Mouse (Mus musculus) heart, adult 2 months (tissue): ENCODE results near the gene LTO1. TPM values are rescaled to one million over a fixed set of nuclear protein-coding genes. Genes with fewer than 3 reads are reported as not detected.
A peak's percentile ranks its signal among the peaks of the same experiment; 100 is the strongest.

ENCODE experiments used
- DNase-seq, 2 experiments: peaks; one replicate each; pipeline ENCODE4 v3.0.0; 2021
- H3K27ac ChIP-seq: fragments of 200-600 bp; 2 replicates; pipeline ENCODE4 v1.8.1; 2022
- H3K27me3 ChIP-seq: fragments of 200-500 bp; 2 replicates; pipeline ENCODE4 v1.6.1; 2012; ENCODE audit warnings: mild to moderate bottlenecking, low read length, inconsistent platforms, mixed read lengths; ENCODE audit not compliant: control insufficient read depth, insufficient read depth
- H3K36me3 ChIP-seq: fragments of 200-500 bp; 2 replicates; pipeline ENCODE4 v1.6.1; 2012; ENCODE audit warnings: low read length, inconsistent platforms; ENCODE audit not compliant: control insufficient read depth, insufficient read depth
- H3K4me1 ChIP-seq: fragments of 200-500 bp; 2 replicates; pipeline ENCODE4 v1.6.1; 2011; ENCODE audit warnings: low read length; ENCODE audit not compliant: control insufficient read depth, insufficient read depth
- H3K4me3 ChIP-seq: fragments of 200-600 bp; 2 replicates; pipeline ENCODE4 v1.8.1; 2022
- H3K79me2 ChIP-seq: fragments of 200-500 bp; replicated peaks from 2 replicates; pipeline ENCODE4 v1.6.1; 2012; ENCODE audit warnings: mild to moderate bottlenecking, inconsistent platforms, low read length, moderate library complexity, mixed read lengths; ENCODE audit not compliant: control insufficient read depth, insufficient read depth
- H3K9ac ChIP-seq: fragments of 200-500 bp; 2 replicates; pipeline ENCODE4 v1.6.1; 2012; ENCODE audit warnings: low read depth, mild to moderate bottlenecking, control low read depth, inconsistent platforms, low read length, mixed read lengths
- CTCF ChIP-seq: fragments of 200-600 bp; IDR thresholded peaks from 2 replicates; pipeline ENCODE4 v1.8.1; 2022; ENCODE audit warnings: antibody characterized with exemption, mild to moderate bottlenecking, moderate library complexity
- EP300 ChIP-seq: fragments of 200-500 bp; IDR thresholded peaks from 2 replicates; pipeline ENCODE4 v1.6.1; 2011; ENCODE audit warnings: low read depth, low read length, control low read depth; ENCODE audit not compliant: insufficient read depth
- POLR2A ChIP-seq: fragments of 200-500 bp; IDR thresholded peaks from 2 replicates; pipeline ENCODE4 v1.6.1; 2011; ENCODE audit warnings: mild to moderate bottlenecking, low read depth, low read length, control low read depth; ENCODE audit not compliant: insufficient read depth
- WGBS: fragments of 180-500 bp; shearing (Covaris S2); methylation state at CpG from one replicate; pipeline ENCODE4 v1.1.7; 2018; 5-methylcytosine and 5-hydroxymethylcytosine counted together
- intact Hi-C: fragments of 180-260 bp; cut with DNase I; formaldehyde crosslinking; loops from one replicate; pipeline ENCODE4 v1.15.1; 2025
- polyA plus RNA-seq: library from polyadenylated mRNA; depleted of rRNA; stranded (reverse); fragments of >200 nt; gene quantifications from 2 replicates; pipeline ENCODE4 v1.2.3, GENCODE M21; 2012
- total RNA-seq, 2 experiments: library from RNA; stranded (reverse); gene quantifications; 2 replicates each; pipeline ENCODE4 v1.2.3; 2021

LTO1 gene
- total and polyA plus RNA-seq, 3 experiments, result 12.1 to 13.1 (median 12.5) TPM

DNA sequence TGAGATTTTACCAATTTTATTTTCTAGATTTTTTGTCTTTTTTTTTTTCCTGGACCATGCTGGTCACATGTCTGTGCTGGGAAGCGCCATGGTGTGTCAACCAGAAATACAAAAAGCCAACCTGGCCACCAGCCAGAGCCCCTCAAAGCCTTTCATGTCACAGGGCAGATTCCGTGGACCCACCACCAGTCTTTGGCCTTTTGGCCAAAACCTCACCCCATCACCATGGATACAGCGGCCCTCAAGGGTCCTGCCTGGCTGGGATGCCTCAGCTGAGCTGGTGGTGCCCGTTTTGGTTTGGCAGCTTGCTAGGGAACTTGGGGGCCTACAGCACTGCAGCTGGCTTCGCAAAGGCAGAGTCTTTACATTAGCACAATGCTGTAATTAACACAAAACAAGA lies 15.0 kb downstream of the LTO1 start:
- peak in 1 of 2 experiments; percentile 14 for DNase-seq
- H3K4me3 ChIP-seq, result no peak overlapping the region
- H3K36me3 ChIP-seq, result no peaks in the 10 kb centered on the region
- no peak overlapping the region for H3K9ac ChIP-seq
- H3K27me3 ChIP-seq, result no peaks in the 10 kb centered on the region
- intact Hi-C loops, result no loop called here
- H3K4me1 ChIP-seq, result peaks cover 6% of the 10 kb centered on the region
- no peaks in the 10 kb centered on the region for H3K79me2 ChIP-seq
- TF ChIP-seq EP300, result no peak
- TF ChIP-seq CTCF, result no peak
- no peak for TF ChIP-seq POLR2A
- 80% methylated on average over 5 of the region's 5 CpGs for WGBS
- H3K27ac ChIP-seq, result no peak overlapping the region

DNA sequence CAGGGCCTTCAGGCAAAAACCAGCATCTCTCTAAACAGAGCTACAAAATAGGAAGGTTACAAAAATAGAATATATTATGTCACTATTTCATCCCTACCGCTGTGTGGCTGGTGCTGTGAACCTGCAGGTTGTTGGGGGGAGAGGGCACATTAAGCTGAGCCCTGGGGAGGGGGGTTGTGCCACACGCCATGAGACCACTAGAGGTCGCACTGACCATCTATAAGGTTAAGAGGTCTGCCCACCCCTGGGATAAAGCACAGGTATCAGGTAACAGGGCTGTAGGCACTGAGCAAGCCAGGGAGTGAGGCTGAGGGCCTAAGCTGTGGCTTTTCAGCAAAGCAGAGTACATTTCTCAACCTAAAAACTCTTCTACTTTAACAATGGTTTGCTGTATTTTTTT lies 16.9 kb downstream of the LTO1 start:
- Histone ChIP-seq H3K4me1 (peaks cover 6% of the 10 kb centered on the region), H3K79me2 (no peaks in the 10 kb centered on the region), H3K27me3 (no peaks in the 10 kb centered on the region), H3K36me3 (no peaks in the 10 kb centered on the region), H3K4me3 (no peak overlapping the region), H3K27ac (no peak overlapping the region), H3K9ac (no peak overlapping the region)
- TF ChIP-seq POLR2A (no peak), CTCF (peak; percentile 74), EP300 (no peak)
- intact Hi-C loops, result no loop called here
- WGBS, result 26% methylated on average over 3 of the region's 3 CpGs
- peak in 1 of 2 experiments; percentile 51 for DNase-seq

GRCm38 (mm10) chr7:144932389-144932937 lies 17.6 kb downstream of the LTO1 start:
- H3K36me3 ChIP-seq, result no peaks in the 10 kb centered on the region

DNA sequence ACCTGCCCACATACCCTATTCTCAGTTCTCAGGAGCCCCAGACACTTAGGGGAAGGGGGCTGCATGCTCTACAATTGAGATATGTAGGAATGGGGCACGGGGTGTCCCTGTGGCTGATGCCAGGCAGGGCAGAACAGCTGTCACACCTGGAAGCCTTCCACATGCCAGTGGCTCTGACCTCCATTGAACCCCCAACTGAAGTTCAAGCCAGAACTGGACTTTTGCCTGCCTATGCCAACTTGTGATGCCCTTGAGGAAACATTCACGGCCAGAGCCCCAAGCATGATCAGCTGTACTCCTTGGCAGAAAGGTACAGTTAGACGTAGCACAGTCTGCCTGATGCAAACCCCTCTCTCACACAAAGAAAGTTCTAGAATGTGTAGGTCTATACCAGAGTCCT lies 18.4 kb downstream of the LTO1 start:
- Histone ChIP-seq H3K4me3 (no peak overlapping the region), H3K27me3 (no peaks in the 10 kb centered on the region), H3K79me2 (no peaks in the 10 kb centered on the region), H3K36me3 (no peaks in the 10 kb centered on the region), H3K27ac (no peak overlapping the region), H3K9ac (no peak overlapping the region), H3K4me1 (peaks cover 1% of the 10 kb centered on the region)
- peak; percentile 25 to 56 for DNase-seq
- intact Hi-C loops, result no loop called here
- TF ChIP-seq CTCF, result no peak
- peak; percentile 75 for TF ChIP-seq EP300
- WGBS, result 44% methylated on average over 3 of the region's 3 CpGs

More at GRCm38 (mm10) chr7:144932389-144932937, 17.6 kb downstream of the LTO1 start:
- Histone ChIP-seq H3K4me3 (no peak overlapping the region), H3K27me3 (no peaks in the 10 kb centered on the region), H3K9ac (no peak overlapping the region), H3K27ac (no peak overlapping the region), H3K4me1 (peaks cover 6% of the 10 kb centered on the region), H3K79me2 (no peaks in the 10 kb centered on the region)
- peak; percentile 23 to 30 for DNase-seq
- WGBS, result 55% methylated on average over 18 of the region's 18 CpGs
- intact Hi-C loops, result no loop called here
- TF ChIP-seq POLR2A, result no peak
- TF ChIP-seq EP300, result no peak
- TF ChIP-seq CTCF, result no peak

- peak in 1 of 2 experiments; percentile 23 for DNase-seq
- 61% methylated on average over 8 of the region's 8 CpGs for WGBS
- Histone ChIP-seq H3K27ac (no peak overlapping the region), H3K79me2 (no peaks in the 10 kb centered on the region), H3K4me3 (no peak overlapping the region), H3K9ac (no peak overlapping the region), H3K27me3 (no peaks in the 10 kb centered on the region), H3K4me1 (peaks cover 1% of the 10 kb centered on the region), H3K36me3 (no peaks in the 10 kb centered on the region)
- TF ChIP-seq CTCF (no peak), EP300 (no peak), POLR2A (no peak)
- intact Hi-C loops, result no loop called here
Observed at GRCm38 (mm10) chr7:144933796-144934195, 18.9 kb downstream of the LTO1 start.

- TF ChIP-seq POLR2A, result no peak
- no peak for TF ChIP-seq CTCF
- no peak for TF ChIP-seq EP300
- Histone ChIP-seq H3K9ac (no peak overlapping the region), H3K79me2 (no peaks in the 10 kb centered on the region), H3K4me3 (no peak overlapping the region), H3K4me1 (peaks cover 1% of the 10 kb centered on the region), H3K36me3 (no peaks in the 10 kb centered on the region), H3K27ac (no peak overlapping the region), H3K27me3 (no peaks in the 10 kb centered on the region)
- 84% methylated on average over 5 of the region's 5 CpGs for WGBS
- DNase-seq, result no peak
- intact Hi-C loops, result loop anchor here (5.0 kb wide), 2 partner anchors 212 to 287 kb away; no protein-coding TSS in a partner anchor
Observed at GRCm38 (mm10) chr7:144934901-144935300, 20.0 kb downstream of the LTO1 start.
